In genomic region chr8:70513441-70513840, GRCm38 (mm10) we compare ENCODE assay signal across 14 mouse cellular contexts. TPM values are rescaled to one million over a fixed set of nuclear protein-coding genes. Genes with fewer than 3 reads are reported as not detected.
DNase-seq lines count a peak whose midpoint lies in the region; ATAC-seq and TF ChIP-seq lines count a peak whose summit lies in the region.
"Had no signal": no experiment of that assay in that cellular context is flagged by ENCODE, and none has a peak within 500 bp of the region (broad histone marks: within the 10 kb centered on the region; RNA-seq: fewer than 3 reads in every experiment).

No protein-coding gene starts in this region.

- no peak overlapping the region for H3K9ac ChIP-seq in neural tube, embryonic 15.5 days (replicated peaks)
- H3K9ac ChIP-seq: heart, embryonic 15.5 days had no signal

- H3K4me3 ChIP-seq in left cerebral cortex, adult 2 months, result no peak overlapping the region
- H3K4me3 ChIP-seq in neural tube, embryonic 15.5 days (replicated peaks), result no peak overlapping the region
- H3K4me3 ChIP-seq: heart, embryonic 15.5 days; hindbrain, embryonic 12.5 days had no signal

- intact Hi-C loops in left cerebral cortex, adult 2 months (cut with DNase I), result no loop called here

- 61% methylated on average over 2 of the region's 2 CpGs for WGBS in neural tube, embryonic 15.5 days

- no peaks in the 10 kb centered on the region for H3K27me3 ChIP-seq in neural tube, embryonic 15.5 days (replicated peaks)
- H3K27me3 ChIP-seq: heart, embryonic 15.5 days; hindbrain, embryonic 12.5 days had no signal

- H3K9me3 ChIP-seq in neural tube, embryonic 15.5 days (replicated peaks), result no peaks in the 10 kb centered on the region
- H3K9me3 ChIP-seq: heart, embryonic 15.5 days; hindbrain, embryonic 12.5 days had no signal

- no peak for DNase-seq in frontal cortex, postnatal 25 days (ENCODE audit: low spot score in 2 of 2)
- DNase-seq in left cerebral cortex, adult 2 months (ENCODE audit: extremely low spot score in 1 of 2, low spot score in 2 of 2), result peak in 1 of 2 experiments; percentile 77
- no peak for DNase-seq in left cerebral cortex, adult 11 months (ENCODE audit: low spot score)
- DNase-seq in 3T3-L1 (ENCODE audit: low read depth, low spot score), result peak; percentile 92
- DNase-seq in adrenal gland, postnatal 10 days, result peak; percentile 74
- no peak for DNase-seq in cerebellum, postnatal 10 days
- DNase-seq: gastrocnemius, postnatal 25 days; kidney, adult 18-20 months; midbrain, embryonic 14.5 days had no signal

- H3K36me3 ChIP-seq in neural tube, embryonic 15.5 days, result peaks cover 31% of the 10 kb centered on the region

- H3K4me2 ChIP-seq in neural tube, embryonic 15.5 days, result no peak overlapping the region
- H3K4me2 ChIP-seq: heart, embryonic 15.5 days; hindbrain, embryonic 12.5 days had no signal

- no peak for TF ChIP-seq CTCF in left cerebral cortex, adult 2 months (IDR thresholded peaks at IDR 0.05)

- peak; percentile 26; the same call in 1 of the 2 replicates for ATAC-seq in frontal cortex, adult (ENCODE audit: low TSS enrichment)
- ATAC-seq in neural tube, embryonic 15.5 days (ENCODE audit: low FRiP score), result no peak
- ATAC-seq: forebrain, embryonic 14.5 days had no signal

- H3K27ac ChIP-seq in left cerebral cortex, adult 2 months, result peak overlapping the region; percentile 61
- no peak overlapping the region for H3K27ac ChIP-seq in neural tube, embryonic 15.5 days (replicated peaks)
- H3K27ac ChIP-seq: heart, embryonic 15.5 days; hindbrain, embryonic 12.5 days had no signal

- H3K4me1 ChIP-seq in neural tube, embryonic 15.5 days, result peaks cover 18% of the 10 kb centered on the region

RNA-seq across cellular contexts. Expression of gene Uba52, which starts 2.8 kb away (rescaled TPM):
- 100 to 1,000 TPM; 788 to 861 TPM for total RNA-seq in left cerebral cortex, adult 2 months (2021)
- 1,000 to 10,000 TPM; 1,751 to 1,916 TPM for total RNA-seq in adrenal gland, postnatal 10 days (2021)
- 653 and 714 TPM in 2 replicates for polyA plus RNA-seq in neural tube, embryonic 15.5 days (2015; fragmentation: Nextera tagmentation; extraction: Ambion mirVana)

RNA-seq across cellular contexts. Expression of gene Rex1bd, which starts 6.9 kb away (rescaled TPM):
- total RNA-seq in left cerebral cortex, adult 2 months (2021), result 100 to 1,000 TPM; 108 to 110 TPM
- total RNA-seq in adrenal gland, postnatal 10 days (2021), result 100 to 1,000 TPM; 121 to 130 TPM
- 165 and 181 TPM in 2 replicates for polyA plus RNA-seq in neural tube, embryonic 15.5 days (2015; fragmentation: Nextera tagmentation; extraction: Ambion mirVana)

RNA-seq across cellular contexts. Expression of gene Fkbp8, which starts 14.1 kb away (rescaled TPM):
- total RNA-seq in left cerebral cortex, adult 2 months (2021), result 100 to 1,000 TPM; 392 to 410 TPM
- total RNA-seq in adrenal gland, postnatal 10 days (2021), result 100 to 1,000 TPM; 226 to 250 TPM
- 381 and 389 TPM in 2 replicates for polyA plus RNA-seq in neural tube, embryonic 15.5 days (2015; fragmentation: Nextera tagmentation; extraction: Ambion mirVana)

RNA-seq across cellular contexts. Expression of gene Kxd1, which starts 14.3 kb away (rescaled TPM):
- 10 to 100 TPM; 39.8 to 44.4 TPM for total RNA-seq in left cerebral cortex, adult 2 months (2021)
- total RNA-seq in adrenal gland, postnatal 10 days (2021), result 10 to 100 TPM; 84.0 to 97.4 TPM
- 44.4 and 51.1 TPM in 2 replicates for polyA plus RNA-seq in neural tube, embryonic 15.5 days (2015; fragmentation: Nextera tagmentation; extraction: Ambion mirVana)

RNA-seq across cellular contexts. Expression of gene Crlf1, which starts 20.5 kb away (rescaled TPM):
- total RNA-seq in left cerebral cortex, adult 2 months (2021), result 1 to 10 TPM; 2.6 to 3.0 TPM
- under 1 TPM; 0.21 to 0.42 TPM for total RNA-seq in adrenal gland, postnatal 10 days (2021)
- polyA plus RNA-seq in neural tube, embryonic 15.5 days (2015; fragmentation: Nextera tagmentation; extraction: Ambion mirVana), result 7.9 and 8.7 TPM in 2 replicates

Comparison
In these comparisons a context has a peak if more than half of its experiments do, and no peak if none do; other contexts are left out.
1. DNase-seq: peak in 3T3-L1 (single experiment) and adrenal gland, postnatal 10 days (single experiment); none in frontal cortex, postnatal 25 days (0 of 2), left cerebral cortex, adult 11 months (single experiment) and cerebellum, postnatal 10 days (0 of 2).